Mouse (Mus musculus) midbrain, embryonic 16.5 days (tissue): ENCODE measurements at regions not wholly inside any gene's neighbourhood (a gene's known extent, or its start where the extent isn't known, plus 50 kb on each side); places are given as distances from the start of the nearest gene placed in this dataset.

Source experiments
- ATAC-seq: fragments of 200-750 bp; cut with Nextera tagmentation; 2 replicates; pipeline ENCODE4 v1.8.0; 2017; ENCODE audit warnings: moderate TSS enrichment
- H3K27ac ChIP-seq: fragments of 300-500 bp; sonication (generic); 2 replicates; pipeline ENCODE4 v1.5.1; 2014; ENCODE audit warnings: mild to moderate bottlenecking, low read length, mixed read lengths
- H3K27me3 ChIP-seq: fragments of 300-500 bp; sonication (generic); 2 replicates; pipeline ENCODE4 v1.6.1; 2014; ENCODE audit warnings: low read depth, low read length, mixed read lengths; ENCODE audit not compliant: control insufficient read depth, insufficient read depth
- H3K36me3 ChIP-seq: fragments of 300-500 bp; sonication (generic); 2 replicates; pipeline ENCODE4 v1.6.1; 2014; ENCODE audit warnings: mild to moderate bottlenecking, low read length, moderate library complexity, mixed read lengths; ENCODE audit not compliant: control insufficient read depth, insufficient read depth
- H3K4me1 ChIP-seq: fragments of 300-500 bp; sonication (generic); 2 replicates; pipeline ENCODE4 v1.6.1; 2014; ENCODE audit warnings: mild to moderate bottlenecking, low read length, mixed read lengths; ENCODE audit not compliant: control insufficient read depth, insufficient read depth
- H3K4me2 ChIP-seq: fragments of 300-500 bp; sonication (generic); 2 replicates; pipeline ENCODE4 v1.6.1; 2014; ENCODE audit warnings: mild to moderate bottlenecking, low read length, mixed read lengths
- H3K4me3 ChIP-seq: fragments of 300-500 bp; sonication (generic); 2 replicates; pipeline ENCODE4 v1.5.1; 2014; ENCODE audit warnings: low read depth, mild to moderate bottlenecking, low read length, moderate library complexity, mixed read lengths
- H3K9ac ChIP-seq: fragments of 300-500 bp; sonication (generic); 2 replicates; pipeline ENCODE4 v1.6.1; 2014; ENCODE audit warnings: low read depth, low read length, mixed read lengths
- H3K9me3 ChIP-seq: fragments of 300-500 bp; sonication (generic); replicated peaks from 2 replicates; pipeline ENCODE4 v1.6.1; 2014; ENCODE audit warnings: mild to moderate bottlenecking, low read length, mixed read lengths; ENCODE audit not compliant: control insufficient read depth, poor library complexity, severe bottlenecking
- WGBS: fragments of 180-500 bp; shearing (Covaris S2); extraction: QIAGEN DNeasy Blood & Tissue Kit; methylation state at CpG from one replicate; pipeline ENCODE4 v1.1.7; 2014; 5-methylcytosine and 5-hydroxymethylcytosine counted together

GRCm38 (mm10) chr19:19220826-19221225 is 109.8 kb upstream of the Rorb start:
- H3K9me3 ChIP-seq: no peaks in the 10 kb centered on the region
- no peak overlapping the region for H3K27ac ChIP-seq
- no peak for ATAC-seq
- no peak overlapping the region for H3K4me3 ChIP-seq
- no peak overlapping the region for H3K4me2 ChIP-seq
- H3K4me1 ChIP-seq: no peaks in the 10 kb centered on the region
- H3K9ac ChIP-seq: no peak overlapping the region
- no peaks in the 10 kb centered on the region for H3K36me3 ChIP-seq
- no peaks in the 10 kb centered on the region for H3K27me3 ChIP-seq
- 92% methylated on average over 6 of the region's 6 CpGs for whole genome bisulfite sequencing

GRCm38 (mm10) chr19:19219352-19219751 is 108.4 kb upstream of the Rorb start:
- no peaks in the 10 kb centered on the region for H3K9me3 ChIP-seq
- H3K4me3 ChIP-seq: no peak overlapping the region
- WGBS: 47% methylated on average over 2 of the region's 2 CpGs
- H3K4me1 ChIP-seq: no peaks in the 10 kb centered on the region
- no peak overlapping the region for H3K4me2 ChIP-seq
- H3K27ac ChIP-seq: no peak overlapping the region
- H3K36me3 ChIP-seq: no peaks in the 10 kb centered on the region
- ATAC-seq: no peak
- H3K9ac ChIP-seq: no peak overlapping the region
- H3K27me3 ChIP-seq: no peaks in the 10 kb centered on the region

GRCm38 (mm10) chr19:19218700-19219099 is 107.7 kb upstream of the Rorb start:
- no peak for ATAC-seq
- no peaks in the 10 kb centered on the region for H3K36me3 ChIP-seq
- H3K4me2 ChIP-seq: no peak overlapping the region
- H3K4me3 ChIP-seq: no peak overlapping the region
- H3K9ac ChIP-seq: no peak overlapping the region
- no peak overlapping the region for H3K27ac ChIP-seq
- H3K9me3 ChIP-seq: no peaks in the 10 kb centered on the region
- 89% methylated on average over 3 of the region's 3 CpGs for WGBS
- H3K4me1 ChIP-seq: no peaks in the 10 kb centered on the region
- no peaks in the 10 kb centered on the region for H3K27me3 ChIP-seq

- ATAC-seq: no peak
- H3K27ac ChIP-seq: no peak overlapping the region
- H3K36me3 ChIP-seq: no peaks in the 10 kb centered on the region
- no peak overlapping the region for H3K4me3 ChIP-seq
- H3K9ac ChIP-seq: no peak overlapping the region
- H3K4me1 ChIP-seq: no peaks in the 10 kb centered on the region
- H3K9me3 ChIP-seq: no peaks in the 10 kb centered on the region; the same call in 1 of the 2 replicates
- no peak overlapping the region for H3K4me2 ChIP-seq
- 76% methylated on average over 8 of the region's 8 CpGs for WGBS
- no peaks in the 10 kb centered on the region for H3K27me3 ChIP-seq
Observed at GRCm38 (mm10) chr19:19199534-19199933, 88.5 kb upstream of the Rorb start.

GRCm38 (mm10) chr19:19198780-19199179 is 87.8 kb upstream of the Rorb start:
- 24% methylated on average over 3 of the region's 3 CpGs for WGBS
- Histone ChIP-seq H3K27ac (no peak overlapping the region), H3K27me3 (no peaks in the 10 kb centered on the region), H3K36me3 (no peaks in the 10 kb centered on the region), H3K4me3 (no peak overlapping the region), H3K9me3 (no peaks in the 10 kb centered on the region; the same call in 1 of the 2 replicates), H3K9ac (no peak overlapping the region), H3K4me2 (no peak overlapping the region), H3K4me1 (no peaks in the 10 kb centered on the region)
- ATAC-seq: no peak

GRCm38 (mm10) chr19:19194728-19195127 is 83.7 kb upstream of the Rorb start:
- Histone ChIP-seq H3K36me3 (no peaks in the 10 kb centered on the region), H3K4me1 (no peaks in the 10 kb centered on the region), H3K27me3 (no peaks in the 10 kb centered on the region), H3K4me3 (no peak overlapping the region), H3K4me2 (no peak overlapping the region), H3K27ac (no peak overlapping the region), H3K9ac (no peak overlapping the region), H3K9me3 (no peaks in the 10 kb centered on the region; the same call in 1 of the 2 replicates)
- WGBS: 50% methylated on average over 10 of the region's 10 CpGs
- ATAC-seq: no peak

GRCm38 (mm10) chr19:19194306-19194705 is 83.3 kb upstream of the Rorb start:
- Histone ChIP-seq H3K27ac (no peak overlapping the region), H3K4me1 (no peaks in the 10 kb centered on the region), H3K27me3 (no peaks in the 10 kb centered on the region), H3K36me3 (no peaks in the 10 kb centered on the region), H3K9me3 (no peaks in the 10 kb centered on the region; the same call in 1 of the 2 replicates), H3K4me2 (no peak overlapping the region), H3K9ac (no peak overlapping the region), H3K4me3 (no peak overlapping the region)
- WGBS: 76% methylated on average over 5 of the region's 5 CpGs
- no peak for ATAC-seq

GRCm38 (mm10) chr19:19172767-19173166 is 61.8 kb upstream of the Rorb start:
- H3K9me3 ChIP-seq: 0 out of 2 replicates have a peak, but pooled peaks cover 2% of the 10 kb centered on the region
- no peak overlapping the region for H3K4me3 ChIP-seq
- no peaks in the 10 kb centered on the region for H3K27me3 ChIP-seq
- ATAC-seq: peak; percentile 60; the same call in 1 of the 2 replicates
- no peak overlapping the region for H3K27ac ChIP-seq
- no peaks in the 10 kb centered on the region; the same call in 1 of the 2 replicates for H3K4me1 ChIP-seq
- H3K36me3 ChIP-seq: no peaks in the 10 kb centered on the region
- H3K9ac ChIP-seq: no peak overlapping the region
- WGBS: 45% methylated on average over 1 of the region's 1 CpGs
- H3K4me2 ChIP-seq: no peak overlapping the region

- no peaks in the 10 kb centered on the region for H3K36me3 ChIP-seq
- no peak overlapping the region for H3K9ac ChIP-seq
- WGBS: 88% methylated on average over 3 of the region's 3 CpGs
- ATAC-seq: no peak
- 0 out of 2 replicates have a peak, but pooled peaks cover 2% of the 10 kb centered on the region for H3K9me3 ChIP-seq
- H3K4me1 ChIP-seq: no peaks in the 10 kb centered on the region
- no peaks in the 10 kb centered on the region for H3K27me3 ChIP-seq
- H3K27ac ChIP-seq: no peak overlapping the region
- no peak overlapping the region for H3K4me3 ChIP-seq
- H3K4me2 ChIP-seq: no peak overlapping the region
Observed at GRCm38 (mm10) chr19:19170807-19171206, 59.8 kb upstream of the Rorb start.
